Mouse (Mus musculus) left cerebral cortex, adult 2 months (tissue): ENCODE measurements around the gene Zfyve21. TPM values are rescaled to one million over a fixed set of nuclear protein-coding genes. Genes with fewer than 3 reads are reported as not detected.

Experiments
- DNase-seq, 2 experiments: peaks; one replicate each; pipeline ENCODE4 v3.0.0; 2021 to 2022; ENCODE audit warnings: low spot score in 2 of 2, mixed read lengths in 1 of 2; ENCODE audit errors: extremely low spot score in 1 of 2
- H3K27ac ChIP-seq: fragments of 200-600 bp; 2 replicates; pipeline ENCODE4 v1.8.1; 2022
- H3K4me3 ChIP-seq: fragments of 200-600 bp; 2 replicates; pipeline ENCODE4 v1.8.1; 2022
- CTCF ChIP-seq: fragments of 200-600 bp; IDR thresholded peaks from 2 replicates; pipeline ENCODE4 v1.8.1; 2022; ENCODE audit warnings: antibody characterized with exemption, mild to moderate bottlenecking, moderate library complexity
- intact Hi-C: fragments of 180-260 bp; cut with DNase I; formaldehyde crosslinking; loops from one replicate; pipeline ENCODE4 v1.15.1; 2025
- total RNA-seq, 2 experiments: library from RNA; stranded (reverse); gene quantifications; 2 replicates each; pipeline ENCODE4 v1.2.3; 2021

Gene Zfyve21
- total RNA-seq, 2 experiments from 2014 or later: 20.5 to 21.0 TPM

DNA sequence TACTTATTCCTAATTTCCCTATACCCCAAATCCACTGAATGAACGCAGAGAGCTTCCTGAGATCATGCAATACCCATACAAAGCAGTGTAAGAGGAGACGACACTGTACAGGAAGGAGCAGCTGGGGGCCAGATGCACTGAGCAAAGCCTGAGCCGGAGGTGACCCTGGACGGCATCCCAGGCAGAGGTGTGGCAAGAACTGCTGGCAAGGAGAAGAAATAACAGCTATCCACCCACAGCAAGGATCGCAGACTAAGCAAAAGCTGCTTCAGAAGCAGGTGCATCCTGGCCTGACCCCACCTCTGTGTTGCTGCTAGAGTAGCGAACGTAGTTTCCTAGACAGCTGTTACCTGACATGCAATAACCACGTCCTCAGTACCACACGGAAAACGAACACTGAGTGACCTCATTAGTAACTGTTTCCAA lies 39.1 kb downstream of the Zfyve21 start:
- Histone ChIP-seq H3K27ac (no peak overlapping the region), H3K4me3 (no peak overlapping the region)
- intact Hi-C loops: no loop called here
- no peak for TF ChIP-seq CTCF
- no peak for DNase-seq

DNA sequence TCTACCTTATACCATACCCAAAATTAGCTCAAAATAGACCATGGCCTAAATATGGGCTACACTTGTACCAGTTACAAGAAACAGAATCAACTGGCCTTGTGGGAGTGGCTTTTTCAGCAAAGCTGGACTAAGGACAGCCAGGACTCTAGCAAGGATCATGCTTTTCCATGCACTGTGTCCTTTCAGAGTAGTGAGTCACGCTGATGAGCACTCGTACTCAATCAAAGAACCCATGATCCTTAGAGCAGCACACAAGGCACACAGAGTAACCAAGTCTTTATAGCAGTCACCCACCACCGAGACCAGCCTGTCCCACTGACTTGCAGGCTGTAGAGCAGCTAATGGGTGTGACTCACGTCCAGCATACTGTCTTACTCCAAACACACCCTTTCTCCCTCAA lies 39.6 kb downstream of the Zfyve21 start:
- Histone ChIP-seq H3K4me3 (no peak overlapping the region), H3K27ac (no peak overlapping the region)
- TF ChIP-seq CTCF: no peak
- intact Hi-C loops: no loop called here
- DNase-seq: no peak

DNA sequence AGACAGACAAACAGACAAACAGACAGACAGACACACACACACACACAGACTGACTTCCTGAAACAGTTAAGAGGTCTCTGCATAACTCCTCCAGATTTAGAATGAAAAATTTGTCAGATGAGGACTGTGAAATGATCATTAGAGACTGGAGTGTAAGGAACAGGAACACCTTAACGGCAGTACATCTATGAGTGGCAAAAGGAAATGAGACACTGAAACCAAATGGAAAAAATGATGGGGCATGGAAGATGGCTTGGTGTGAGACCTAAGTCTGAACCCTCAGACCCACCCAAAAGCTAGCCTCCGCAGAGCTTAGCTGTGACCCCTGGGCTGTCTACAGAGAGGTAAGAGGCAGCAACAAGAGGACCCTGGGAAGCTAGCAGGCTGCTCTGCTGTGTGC lies 41.5 kb downstream of the Zfyve21 start:
- Histone ChIP-seq H3K27ac (no peak overlapping the region), H3K4me3 (no peak overlapping the region)
- intact Hi-C loops: no loop called here
- no peak for DNase-seq
- TF ChIP-seq CTCF: no peak

DNA sequence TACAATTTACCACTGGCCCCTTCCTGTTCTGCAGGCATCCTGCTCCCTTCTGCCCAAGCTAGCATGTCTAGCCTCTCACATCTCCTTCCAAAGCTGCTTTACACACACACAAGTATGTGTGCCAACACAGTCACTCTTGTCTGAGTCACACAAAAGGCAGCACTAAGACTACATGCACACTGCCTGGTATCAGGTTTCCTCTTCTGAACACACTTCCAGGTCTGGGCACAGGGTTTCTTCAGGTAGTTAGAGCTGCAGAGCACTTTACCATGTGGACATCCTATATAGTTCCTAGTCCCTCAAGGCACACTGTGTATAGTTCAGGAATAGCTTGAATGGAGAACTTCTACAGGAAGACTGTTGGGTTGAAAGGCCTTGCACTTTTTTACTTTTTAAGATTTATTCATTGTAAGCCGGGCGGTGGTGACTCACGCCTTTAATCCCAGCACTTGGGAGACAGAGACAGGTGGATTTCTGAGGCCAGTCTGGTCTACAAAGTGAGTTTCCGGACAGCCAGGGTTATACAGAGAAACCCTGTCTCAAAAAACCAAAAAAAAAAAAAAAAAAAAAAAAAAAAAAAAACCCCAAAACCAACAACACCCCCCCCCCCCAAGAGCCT lies 50.3 kb downstream of the Zfyve21 start:
- TF ChIP-seq CTCF: no peak
- Histone ChIP-seq H3K27ac (no peak overlapping the region), H3K4me3 (no peak overlapping the region)
- intact Hi-C loops: no loop called here
- no peak for DNase-seq

DNA sequence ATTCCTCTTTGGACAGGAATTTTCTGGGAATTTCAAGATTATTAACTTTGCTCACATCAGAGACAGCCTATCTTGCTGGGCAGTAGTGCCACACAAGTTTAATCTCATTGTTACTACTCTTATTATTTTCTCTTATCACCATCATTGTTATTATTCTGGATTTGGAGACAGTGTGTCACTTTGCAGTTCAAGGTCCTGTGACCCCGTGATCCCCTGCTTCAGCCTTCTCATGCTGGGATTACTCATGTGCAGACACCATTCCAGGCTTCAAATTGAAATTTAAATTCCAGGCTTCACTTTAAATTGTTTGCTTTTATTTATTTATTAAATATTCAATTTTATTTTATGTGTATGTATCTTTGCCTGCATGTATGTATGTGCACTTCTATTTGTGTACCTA lies 55.8 kb downstream of the Zfyve21 start:
- no peak overlapping the region for H3K27ac ChIP-seq
- DNase-seq: no peak

DNA sequence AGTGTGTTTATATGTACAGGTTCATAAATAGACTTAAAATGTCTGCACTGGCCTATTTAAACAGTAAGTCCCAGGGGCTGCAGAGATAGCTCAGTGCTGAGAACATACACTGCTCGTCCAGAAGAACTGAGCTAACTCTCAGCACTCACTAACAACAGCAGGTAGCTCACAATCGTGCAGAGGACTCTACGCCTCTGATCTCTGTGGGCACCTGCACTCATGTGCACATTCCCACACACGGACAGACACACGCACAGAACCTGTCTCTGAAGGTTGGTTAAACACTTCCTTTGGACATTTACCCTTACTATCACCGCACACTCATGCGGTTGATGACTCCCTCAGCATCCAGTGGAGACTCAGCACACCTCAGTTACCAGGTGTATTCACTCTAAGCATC lies 56.8 kb downstream of the Zfyve21 start:
- no peak for TF ChIP-seq CTCF
- intact Hi-C loops: no loop called here

More for the DNA sequence above, 55.8 kb downstream of the Zfyve21 start:
- intact Hi-C loops: no loop called here
- no peak for TF ChIP-seq CTCF
- H3K4me3 ChIP-seq: no peak overlapping the region

DNA sequence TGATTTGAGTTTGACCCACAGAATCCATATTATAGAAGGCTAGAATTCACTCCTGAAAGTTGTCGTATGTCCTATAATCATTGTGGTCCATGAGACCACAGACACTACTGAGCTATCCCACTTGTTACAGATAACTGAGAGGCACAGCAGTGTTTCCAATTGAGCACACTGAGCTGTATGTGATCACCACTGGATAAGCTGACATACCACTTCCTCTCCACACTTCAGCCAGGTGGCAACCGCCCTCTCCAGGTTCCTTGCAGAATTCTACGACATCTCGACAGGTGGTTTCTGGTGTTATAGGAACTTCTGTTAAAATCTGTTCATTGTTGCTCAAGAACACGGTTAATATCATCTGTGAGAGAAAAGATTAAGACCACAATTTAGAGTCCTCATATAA lies 58.1 kb downstream of the Zfyve21 start:
- Histone ChIP-seq H3K27ac (no peak overlapping the region), H3K4me3 (no peak overlapping the region)
- TF ChIP-seq CTCF: no peak
- intact Hi-C loops: no loop called here
- no peak for DNase-seq

More for the DNA sequence above, 56.8 kb downstream of the Zfyve21 start:
- H3K4me3 ChIP-seq: no peak overlapping the region
- H3K27ac ChIP-seq: no peak overlapping the region
- DNase-seq: no peak

DNA sequence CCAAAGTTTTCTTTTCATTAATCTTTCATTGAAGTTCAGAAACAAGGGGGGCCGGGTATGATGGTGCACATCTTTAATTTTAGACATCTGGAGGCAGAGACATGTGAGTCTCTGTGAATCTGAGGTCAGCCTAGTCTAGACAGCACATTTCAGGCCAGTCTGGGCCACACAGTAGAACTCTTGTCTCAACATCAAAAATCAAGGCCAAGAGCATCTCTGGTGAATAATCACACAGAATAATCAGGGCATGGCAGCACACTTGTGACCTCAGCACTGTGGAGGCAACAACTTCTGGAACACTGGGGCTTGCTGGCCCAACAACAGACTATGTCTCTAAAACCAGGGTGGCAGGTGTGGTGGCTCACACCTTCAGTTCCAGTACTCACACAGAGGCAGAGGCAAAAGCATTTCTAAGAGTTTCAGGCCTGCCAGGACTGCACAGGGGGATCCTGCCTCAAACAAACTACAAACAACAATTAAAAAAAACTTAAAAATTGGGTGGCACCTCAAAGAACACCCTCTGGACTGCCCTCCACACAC lies 60.7 kb downstream of the Zfyve21 start:
- no peak overlapping the region for H3K27ac ChIP-seq
- H3K4me3 ChIP-seq: no peak overlapping the region
- intact Hi-C loops: loop anchor here (5.0 kb wide), 1 partner anchor 218 kb away; no protein-coding TSS in a partner anchor
- TF ChIP-seq CTCF: no peak
- no peak for DNase-seq

DNA sequence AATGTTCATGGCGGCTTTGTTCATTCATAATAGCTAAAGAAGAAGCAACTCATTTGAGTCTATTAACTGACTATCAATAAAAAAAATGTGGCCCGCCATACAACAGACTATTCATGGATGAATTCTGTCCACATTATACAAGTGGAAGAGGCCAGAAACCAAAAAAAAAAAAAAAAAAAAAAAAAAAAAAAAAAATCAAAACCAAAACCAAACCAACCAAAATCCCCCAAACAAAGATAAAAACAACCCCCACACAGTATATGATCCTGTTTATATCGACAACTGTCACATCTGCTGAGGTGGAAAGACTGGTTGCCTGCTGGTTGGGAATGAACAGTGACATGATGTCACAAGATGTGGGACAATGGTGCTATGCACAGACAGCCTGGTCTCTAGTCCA lies 61.5 kb downstream of the Zfyve21 start:
- intact Hi-C loops: loop anchor here (5.0 kb wide), 1 partner anchor 217 kb away; no protein-coding TSS in a partner anchor
- TF ChIP-seq CTCF: no peak

DNA sequence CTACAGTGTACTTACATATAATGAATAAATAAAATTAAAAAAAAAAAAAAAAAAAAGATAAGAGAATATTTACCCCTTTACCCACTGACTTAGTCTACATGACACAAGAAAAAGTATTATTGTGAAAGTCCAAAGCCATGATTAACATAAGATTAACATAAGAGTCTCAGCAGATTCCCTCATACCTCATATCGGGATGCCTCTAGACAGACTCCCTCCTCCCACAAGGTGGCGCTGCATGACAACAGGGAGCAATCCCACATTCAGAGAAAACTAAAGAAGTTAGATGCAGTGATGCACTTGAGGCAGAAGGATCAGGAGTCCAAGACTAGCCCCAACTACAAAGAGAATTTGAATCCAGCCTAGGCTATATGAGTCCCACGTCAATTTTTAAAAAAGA lies 64.2 kb downstream of the Zfyve21 start:
- H3K4me3 ChIP-seq: no peak overlapping the region
- TF ChIP-seq CTCF: peak; percentile 80
- DNase-seq: peak; percentile 72 to 80
- intact Hi-C loops: loop anchor here (1.0 to 5.0 kb wide), 5 partner anchors 31 to 214 kb away; partner anchors contain the start of gene Ppp1r13b
- no peak overlapping the region for H3K27ac ChIP-seq

More for the DNA sequence above, 61.5 kb downstream of the Zfyve21 start:
- no peak overlapping the region for H3K4me3 ChIP-seq
- no peak overlapping the region for H3K27ac ChIP-seq
- DNase-seq: no peak

Other genes starting within 250 kb of the Zfyve21 start
- gene Mark3, start 239.6 kb upstream of the Zfyve21 start, total RNA-seq: 100 to 1,000 TPM; 102 TPM
- gene Ckb, start 141.8 kb upstream of the Zfyve21 start, total RNA-seq: 1,000 to 10,000 TPM; 1,837 to 1,872 TPM
- 10 to 100 TPM; 18.9 to 20.2 TPM for gene Trmt61a, start 136.1 kb upstream of the Zfyve21 start, total RNA-seq
- 10 to 100 TPM; 60.9 to 61.8 TPM for gene Bag5, start 100.9 kb upstream of the Zfyve21 start, total RNA-seq
- gene Apopt1, start 100.9 kb upstream of the Zfyve21 start, total RNA-seq: 10 to 100 TPM; 36.2 to 38.8 TPM
- gene Klc1, start 55.3 kb upstream of the Zfyve21 start, total RNA-seq: 100 to 1,000 TPM; 746 to 823 TPM
- 1 to 10 TPM; 3.1 to 3.4 TPM for gene Xrcc3, start 297 bp upstream of the Zfyve21 start, total RNA-seq
- gene Ppp1r13b, start 93.9 kb downstream of the Zfyve21 start, total RNA-seq: 10 to 100 TPM; 59.4 to 61.0 TPM
- gene Atp5mpl, start 152.8 kb downstream of the Zfyve21 start, total RNA-seq: 100 to 1,000 TPM; 328 to 341 TPM
- gene Tdrd9, start 157.4 kb downstream of the Zfyve21 start, total RNA-seq: under 1 TPM; 0.56 to 0.57 TPM
- gene Rd3l, start 167.1 kb downstream of the Zfyve21 start, total RNA-seq: under 1 TPM in 1 of 2 experiments, not detected in 1; 0.50 TPM